Mouse (Mus musculus) C2C12 (cell line): ENCODE measurements around the gene Spta1. TPM values are rescaled to one million over a fixed set of nuclear protein-coding genes. Genes with fewer than 3 reads are reported as not detected.

Experiments
- H3K27me3 ChIP-seq: one replicate; pipeline ENCODE4 v1.6.1; 2011; ENCODE audit not compliant: control insufficient read depth, insufficient read depth, insufficient read length
- H3K36me3 ChIP-seq: one replicate; pipeline ENCODE4 v1.6.1; 2011; ENCODE audit not compliant: control insufficient read depth, insufficient read depth
- H3K4me3 ChIP-seq: one replicate; pipeline ENCODE4 v1.5.1; 2011; ENCODE audit warnings: mild to moderate bottlenecking, control low read depth; ENCODE audit not compliant: poor library complexity, insufficient read depth, severe bottlenecking
- H3K79me2 ChIP-seq: one replicate; pipeline ENCODE4 v1.6.1; 2011; ENCODE audit not compliant: control insufficient read depth, insufficient read depth
- H3K79me3 ChIP-seq: one replicate; pipeline ENCODE4 v1.6.1; 2011; ENCODE audit warnings: low read depth, control low read depth
- H3ac ChIP-seq: one replicate; pipeline ENCODE3; 2011; ENCODE audit warnings: low read depth; ENCODE audit not compliant: control insufficient read depth, insufficient read length
- CEBPB ChIP-seq: IDR thresholded peaks from one replicate; pipeline ENCODE4 v1.6.1; 2011; ENCODE audit warnings: low read depth, mild to moderate bottlenecking, control low read depth, moderate library complexity
- CTCF ChIP-seq: IDR thresholded peaks from one replicate; pipeline ENCODE4 v1.5.1; 2011; ENCODE audit not compliant: control insufficient read depth, insufficient read depth, insufficient read length
- FOSL1 ChIP-seq: IDR thresholded peaks from one replicate; pipeline ENCODE4 v1.8.0; 2011; ENCODE audit warnings: mild to moderate bottlenecking, low read length; ENCODE audit not compliant: poor library complexity, insufficient read depth, severe bottlenecking
- MAX ChIP-seq: IDR thresholded peaks from one replicate; pipeline ENCODE4 v1.6.1; 2011; ENCODE audit warnings: mild to moderate bottlenecking, control low read depth
- MYOD1 ChIP-seq: IDR thresholded peaks from one replicate; pipeline ENCODE4 v1.6.1; 2011; ENCODE audit warnings: low read depth; ENCODE audit not compliant: control insufficient read depth, insufficient read length
- MYOG ChIP-seq: IDR thresholded peaks from one replicate; pipeline ENCODE4 v1.6.1; 2011; ENCODE audit not compliant: control insufficient read depth, insufficient read length; ENCODE audit errors: extremely low read depth
- USF1 ChIP-seq: IDR thresholded peaks from one replicate; pipeline ENCODE4 v1.6.1; 2011; ENCODE audit warnings: low read depth, mild to moderate bottlenecking, control low read depth, moderate library complexity
- polyA plus RNA-seq: library from polyadenylated mRNA; unstranded; fragments of >200 nt; fragmentation: generic; extraction: Trizol; gene quantifications from one replicate; pipeline ENCODE4 v1.2.1, GENCODE M21; 2012; ENCODE audit warnings: missing spikeins

Spta1 gene
- polyA plus RNA-seq, 1 experiment, result not detected

GRCm38 (mm10) chr1:174171537-174171936, 1.0 kb upstream of the Spta1 start:
- no peak overlapping the region for H3K4me3 ChIP-seq
- no peaks in the 10 kb centered on the region for H3K79me3 ChIP-seq
- TF ChIP-seq MAX (no peak), USF1 (no peak), MYOD1 (no peak), FOSL1 (no peak), CEBPB (no peak), MYOG (no peak)
- H3ac ChIP-seq, result no peak overlapping the region
- no peaks in the 10 kb centered on the region for H3K36me3 ChIP-seq
- H3K27me3 ChIP-seq, result no peaks in the 10 kb centered on the region
- no peaks in the 10 kb centered on the region for H3K79me2 ChIP-seq

GRCm38 (mm10) chr1:174204699-174205098, 32.1 kb downstream of the Spta1 start:
- no peaks in the 10 kb centered on the region for H3K27me3 ChIP-seq
- no peaks in the 10 kb centered on the region for H3K79me2 ChIP-seq
- no peaks in the 10 kb centered on the region for H3K36me3 ChIP-seq
- H3ac ChIP-seq, result no peak overlapping the region
- no peaks in the 10 kb centered on the region for H3K79me3 ChIP-seq
- TF ChIP-seq FOSL1 (no peak), USF1 (no peak), MAX (no peak), MYOG (no peak), CEBPB (no peak), MYOD1 (no peak), CTCF (no peak)
- H3K4me3 ChIP-seq, result no peak overlapping the region

- no peaks in the 10 kb centered on the region for H3K27me3 ChIP-seq
- no peaks in the 10 kb centered on the region for H3K79me2 ChIP-seq
- H3K36me3 ChIP-seq, result no peaks in the 10 kb centered on the region
- TF ChIP-seq FOSL1, result no peak
- TF ChIP-seq USF1, result no peak
- no peak for TF ChIP-seq MYOD1
- no peak for TF ChIP-seq MYOG
- no peak for TF ChIP-seq CTCF
- no peak for TF ChIP-seq CEBPB
- no peak overlapping the region for H3K4me3 ChIP-seq
- H3ac ChIP-seq, result no peak overlapping the region
- no peaks in the 10 kb centered on the region for H3K79me3 ChIP-seq
Observed at GRCm38 (mm10) chr1:174212286-174212685, 39.7 kb downstream of the Spta1 start.

GRCm38 (mm10) chr1:174215270-174216038, 42.9 kb downstream of the Spta1 start:
- Histone ChIP-seq H3ac (no peak overlapping the region), H3K27me3 (no peaks in the 10 kb centered on the region), H3K36me3 (no peaks in the 10 kb centered on the region), H3K79me2 (no peaks in the 10 kb centered on the region), H3K4me3 (no peak overlapping the region), H3K79me3 (no peaks in the 10 kb centered on the region)
- TF ChIP-seq CEBPB, result no peak
- no peak for TF ChIP-seq CTCF
- TF ChIP-seq MAX, result no peak
- no peak for TF ChIP-seq MYOG
- no peak for TF ChIP-seq USF1
- TF ChIP-seq MYOD1, result no peak
- TF ChIP-seq FOSL1, result no peak

- Histone ChIP-seq H3K27me3 (no peaks in the 10 kb centered on the region), H3K4me3 (no peak overlapping the region), H3ac (no peak overlapping the region), H3K79me3 (no peaks in the 10 kb centered on the region), H3K79me2 (no peaks in the 10 kb centered on the region), H3K36me3 (no peaks in the 10 kb centered on the region)
- TF ChIP-seq CTCF (no peak), USF1 (no peak), FOSL1 (no peak), CEBPB (no peak), MYOD1 (no peak), MAX (no peak), MYOG (no peak)
Observed at GRCm38 (mm10) chr1:174216528-174217204, 44.1 kb downstream of the Spta1 start.
